Mouse (Mus musculus) MEL (cell line): Measurements from ENCODE around the gene Krt12. TPM values are rescaled to one million over a fixed set of nuclear protein-coding genes. Genes with fewer than 3 reads are reported as not detected.

Experiments used
- DNase-seq: peaks from one replicate; pipeline ENCODE4 v3.0.0; 2011; ENCODE audit warnings: low read depth, low spot score
- H3K27ac ChIP-seq: 2 replicates; pipeline ENCODE4 v1.5.1; 2012; ENCODE audit warnings: low read depth, mild to moderate bottlenecking, control low read depth, low read length, moderate library complexity; ENCODE audit not compliant: control insufficient read depth
- H3K27me3 ChIP-seq, 2 experiments: fragments of 150-350 bp in 1 of 2; sonication (generic) in 1 of 2; 2 replicates each; pipeline ENCODE4 v1.6.1; 2012; ENCODE audit warnings: low read length in 2 of 2, mild to moderate bottlenecking in 2 of 2, improper control_type of control experiment in 1 of 2, moderate library complexity in 1 of 2; ENCODE audit not compliant: insufficient read depth in 2 of 2, control insufficient read depth in 1 of 2
- H3K36me3 ChIP-seq, 2 experiments: 2 replicates each; pipeline ENCODE4 v1.6.1; 2012 to 2014; ENCODE audit warnings: low read length in 2 of 2, improper control_type of control experiment in 1 of 2, inconsistent platforms in 1 of 2, mild to moderate bottlenecking in 1 of 2; ENCODE audit not compliant: insufficient read depth in 2 of 2, control insufficient read depth in 1 of 2
- H3K4me1 ChIP-seq, 2 experiments: fragments of 150-350 bp in 1 of 2; sonication (generic) in 1 of 2; 2 replicates each; pipeline ENCODE4 v1.6.1; 2012; ENCODE audit warnings: low read length in 2 of 2, improper control_type of control experiment in 1 of 2, mild to moderate bottlenecking in 1 of 2; ENCODE audit not compliant: insufficient read depth in 2 of 2, control insufficient read depth in 1 of 2
- H3K4me3 ChIP-seq, 2 experiments: fragments of 150-350 bp in 1 of 2; sonication (generic) in 1 of 2; 2 replicates each; pipeline ENCODE4 v1.5.1; 2012; ENCODE audit warnings: low read depth in 2 of 2, low read length in 2 of 2, mild to moderate bottlenecking in 2 of 2, moderate library complexity in 2 of 2, control low read depth in 1 of 2, improper control_type of control experiment in 1 of 2; ENCODE audit not compliant: control insufficient read depth in 1 of 2, insufficient read depth in 1 of 2
- H3K79me2 ChIP-seq: 2 replicates; pipeline ENCODE4 v1.6.1; 2012; ENCODE audit warnings: mild to moderate bottlenecking, low read length, moderate library complexity; ENCODE audit not compliant: control insufficient read depth, poor library complexity, insufficient read depth
- H3K9ac ChIP-seq: 2 replicates; pipeline ENCODE4 v1.6.1; 2012; ENCODE audit warnings: low read depth, mild to moderate bottlenecking, control low read depth, low read length, moderate library complexity; ENCODE audit not compliant: control insufficient read depth, poor library complexity, severe bottlenecking
- H3K9me3 ChIP-seq: fragments of 150-350 bp; sonication (generic); replicated peaks from 2 replicates; pipeline ENCODE4 v1.6.1; 2012; ENCODE audit warnings: mild to moderate bottlenecking, low read length, improper control_type of control experiment, moderate library complexity; ENCODE audit not compliant: insufficient read depth
- CHD1 ChIP-seq: IDR thresholded peaks from 2 replicates; pipeline ENCODE4 v1.6.1; 2012; ENCODE audit warnings: low read depth, mild to moderate bottlenecking, inconsistent platforms, low read length, improper control_type of control experiment
- CHD2 ChIP-seq: IDR thresholded peaks from 2 replicates; pipeline ENCODE4 v1.6.1; 2011; ENCODE audit warnings: low read length, improper control_type of control experiment
- CTCF ChIP-seq, 3 experiments: IDR thresholded peaks in 2 of 3; conservative IDR thresholded peaks in 1 of 3; 2 replicates each; pipeline ENCODE4 v1.5.1; 2011 to 2012; ENCODE audit warnings: low read length in 3 of 3, low read depth in 2 of 3, mild to moderate bottlenecking in 2 of 3, improper control_type of control experiment in 1 of 3, inconsistent platforms in 1 of 3, mixed read lengths in 1 of 3, moderate library complexity in 1 of 3; ENCODE audit not compliant: control insufficient read depth in 1 of 3, insufficient read depth in 1 of 3, poor library complexity in 1 of 3, severe bottlenecking in 1 of 3
- EP300 ChIP-seq, 2 experiments: IDR thresholded peaks; 2 replicates each; pipeline ENCODE4 v1.6.1; 2011; ENCODE audit warnings: improper control_type of control experiment in 2 of 2, low read length in 2 of 2, low read depth in 1 of 2, mild to moderate bottlenecking in 1 of 2
- ETS1 ChIP-seq: IDR thresholded peaks from 2 replicates; pipeline ENCODE4 v1.6.1; 2012; ENCODE audit warnings: low read depth, mild to moderate bottlenecking, inconsistent platforms, low read length, improper control_type of control experiment, moderate library complexity
- GABPA ChIP-seq: IDR thresholded peaks from 2 replicates; pipeline ENCODE4 v1.6.1; 2012; ENCODE audit warnings: low read depth, mild to moderate bottlenecking, inconsistent platforms, low read length, improper control_type of control experiment, moderate library complexity
- MAFK ChIP-seq: IDR thresholded peaks from 2 replicates; pipeline ENCODE4 v1.6.1; 2011; ENCODE audit warnings: low read depth, mild to moderate bottlenecking, low read length, improper control_type of control experiment, borderline replicate concordance
- MAX ChIP-seq: IDR thresholded peaks from 2 replicates; pipeline ENCODE4 v1.6.1; 2011; ENCODE audit warnings: low read length, improper control_type of control experiment
- NRF1 ChIP-seq: IDR thresholded peaks from 2 replicates; pipeline ENCODE4 v1.6.1; 2014; ENCODE audit warnings: low read depth, mild to moderate bottlenecking, inconsistent platforms, low read length, improper control_type of control experiment, moderate library complexity; ENCODE audit not compliant: poor library complexity, insufficient read depth, severe bottlenecking
- POLR2A ChIP-seq, 2 experiments: IDR thresholded peaks; 2 replicates each; pipeline ENCODE4 v1.6.1; 2011 to 2012; ENCODE audit warnings: low read length in 2 of 2, mild to moderate bottlenecking in 2 of 2, control low read depth in 1 of 2, improper control_type of control experiment in 1 of 2, low read depth in 1 of 2, moderate library complexity in 1 of 2; ENCODE audit not compliant: control insufficient read depth in 1 of 2, insufficient read depth in 1 of 2, poor library complexity in 1 of 2
- POLR2AphosphoS5 ChIP-seq: IDR thresholded peaks from 2 replicates; pipeline ENCODE4 v1.6.1; 2012; ENCODE audit warnings: low read depth, borderline replicate concordance, mild to moderate bottlenecking, inconsistent platforms, low read length, moderate library complexity, mixed read lengths
- RCOR1 ChIP-seq: IDR thresholded peaks from 2 replicates; pipeline ENCODE4 v1.6.1; 2012; ENCODE audit warnings: low read depth, mild to moderate bottlenecking, inconsistent platforms, low read length, improper control_type of control experiment
- SIN3A ChIP-seq: IDR thresholded peaks from 2 replicates; pipeline ENCODE4 v1.6.1; 2012; ENCODE audit warnings: low read length, improper control_type of control experiment, inconsistent platforms
- SMC3 ChIP-seq: IDR thresholded peaks from 2 replicates; pipeline ENCODE4 v1.6.1; 2011; ENCODE audit warnings: low read depth, low read length, improper control_type of control experiment
- TBP ChIP-seq: IDR thresholded peaks from 2 replicates; pipeline ENCODE4 v1.8.0; 2011; ENCODE audit warnings: low read depth, low read length, improper control_type of control experiment
- TCF12 ChIP-seq: IDR thresholded peaks from 2 replicates; pipeline ENCODE4 v1.6.1; 2014; ENCODE audit warnings: low read depth, mild to moderate bottlenecking, inconsistent platforms, low read length, improper control_type of control experiment, moderate library complexity
- ZC3H11A ChIP-seq: IDR thresholded peaks from 2 replicates; pipeline ENCODE4 v1.6.1; 2012; ENCODE audit warnings: low read depth, mild to moderate bottlenecking, inconsistent platforms, low read length, improper control_type of control experiment
- ZKSCAN1 ChIP-seq: IDR thresholded peaks from 2 replicates; pipeline ENCODE4 v1.6.1; 2012; ENCODE audit warnings: low read depth, mild to moderate bottlenecking, inconsistent platforms, low read length, improper control_type of control experiment, moderate library complexity
- ZMIZ1 ChIP-seq: IDR thresholded peaks from 2 replicates; pipeline ENCODE4 v1.6.1; 2012; ENCODE audit warnings: low read depth, mild to moderate bottlenecking, inconsistent platforms, low read length, improper control_type of control experiment, moderate library complexity
- polyA plus RNA-seq, 2 experiments: library from polyadenylated mRNA; stranded (reverse) in 1 of 2; unstranded in 1 of 2; fragments of >175 nt in 1 of 2; fragments of >200 nt in 1 of 2; gene quantifications; 2 replicates each; pipeline versions ENCODE4 v1.2.1 to v1.2.4; 2012; ENCODE audit warnings: low replicate concordance in 2 of 2, low read depth in 1 of 2; ENCODE audit not compliant: insufficient read length in 2 of 2, insufficient read depth in 1 of 2, missing spikeins in 1 of 2
- total RNA-seq: library from RNA; depleted of rRNA; stranded (reverse); fragments of 300-350 nt; gene quantifications from 2 replicates; pipeline ENCODE4 v1.2.3, GENCODE M21; 2012; rRNA removed

Gene Krt12
- total RNA-seq (not detected in 2 replicates), polyA plus RNA-seq (under 1 TPM in 1 of 2 experiments, not detected in 1; 0.10 TPM)

DNA sequence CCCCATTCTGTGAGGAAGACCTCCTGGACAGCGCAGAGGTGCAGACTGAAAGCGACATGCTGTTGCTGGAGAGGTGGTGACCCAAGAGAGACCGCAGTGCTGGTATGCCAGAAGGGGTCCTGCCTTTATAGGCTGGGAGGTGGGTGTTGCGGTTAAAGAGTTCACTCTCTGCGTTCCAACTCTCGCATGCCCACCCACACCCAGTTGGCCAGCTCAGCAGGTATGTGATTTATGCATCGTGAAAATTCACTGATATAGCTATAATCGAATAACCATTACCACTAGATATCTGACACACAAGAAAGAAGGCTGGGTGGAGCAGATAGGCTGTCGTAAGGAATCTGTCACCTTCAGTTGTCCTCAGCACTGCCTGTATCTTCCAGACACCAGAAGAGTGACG is at the start of gene Krt12:
TSS of gene Krt12 (minus strand) at position 101 of the 400 bp plus-strand sequence.
- Histone ChIP-seq H3K27me3 (no peaks in the 10 kb centered on the region; a peak in 1 of 4 replicates), H3K9ac (no peak within 1 kb of the TSS), H3K9me3 (no peaks in the 10 kb centered on the region), H3K4me1 (no peaks in the 10 kb centered on the region), H3K27ac (no peak within 1 kb of the TSS), H3K4me3 (no peak within 1 kb of the TSS), H3K36me3 (no peaks in the 10 kb centered on the region), H3K79me2 (no peaks in the 10 kb centered on the region)
- TF ChIP-seq EP300 (IDR thresholded peaks at IDR 0.05; ENCODE audit: low read depth in 1 of 2, low read length in 2 of 2) (no peak), TCF12 (no peak), MAFK (no peak), ZC3H11A (no peak), ZMIZ1 (no peak), CHD2 (no peak), ZKSCAN1 (no peak), SMC3 (no peak), NRF1 (no peak), CHD1 (no peak), TBP (no peak), POLR2A (IDR thresholded peaks at IDR 0.05; ENCODE audit: control insufficient read depth in 1 of 2, insufficient read depth in 1 of 2, low read depth in 1 of 2, low read length in 2 of 2, poor library complexity in 1 of 2) (no peak), MAX (no peak), GABPA (no peak)
- no peak for DNase-seq

DNA sequence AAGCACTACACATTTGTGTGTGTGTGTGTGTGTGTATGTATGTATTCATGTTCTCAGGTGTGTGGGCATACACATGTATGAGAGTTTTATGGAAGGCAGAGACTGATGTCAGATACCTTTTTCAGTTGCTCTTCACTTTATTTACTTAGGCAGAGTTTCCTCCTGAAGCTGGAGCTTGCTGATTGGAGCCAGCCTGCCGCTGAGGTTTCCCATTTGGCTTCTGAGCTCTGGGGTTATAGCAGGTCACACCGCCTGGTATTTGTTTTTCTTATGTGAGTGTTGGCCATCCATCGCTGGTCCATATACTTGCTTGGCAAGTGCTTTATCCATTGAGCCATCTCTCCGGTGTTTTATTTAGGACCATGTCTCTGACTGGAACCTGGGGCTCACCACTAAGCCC is 47.2 kb upstream of the Krt12 start:
- Histone ChIP-seq H3K9me3 (no peaks in the 10 kb centered on the region), H3K79me2 (no peaks in the 10 kb centered on the region), H3K27me3 (no peaks in the 10 kb centered on the region), H3K9ac (no peak overlapping the region), H3K4me3 (no peak overlapping the region), H3K4me1 (no peaks in the 10 kb centered on the region), H3K36me3 (no peaks in the 10 kb centered on the region), H3K27ac (no peak overlapping the region)
- TF ChIP-seq ZKSCAN1 (no peak), CTCF (IDR thresholded peaks at IDR 0.05 in 2 of 3, conservative IDR thresholded peaks at IDR 0.05 in 1 of 3; ENCODE audit: control insufficient read depth in 1 of 3, insufficient read depth in 1 of 3, low read depth in 2 of 3, low read length in 3 of 3, poor library complexity in 1 of 3, severe bottlenecking in 1 of 3) (no peak), POLR2AphosphoS5 (no peak), ETS1 (no peak), RCOR1 (no peak), SIN3A (no peak)
- no peak for DNase-seq
